Mouse (Mus musculus) small intestine, adult 2 months (tissue): ENCODE measurements around the gene Tnfrsf8.

Experiments
- CTCF ChIP-seq: fragments of 200-500 bp; IDR thresholded peaks from 2 replicates; pipeline ENCODE4 v1.5.1; 2012; ENCODE audit warnings: low read depth, mild to moderate bottlenecking, control low read depth, inconsistent platforms, low read length, moderate library complexity, mixed read lengths; ENCODE audit not compliant: insufficient replicate concordance, insufficient read length; ENCODE audit errors: extremely low read depth
- POLR2A ChIP-seq: fragments of 200-500 bp; IDR thresholded peaks from 2 replicates; pipeline ENCODE4 v1.6.1; 2012; ENCODE audit warnings: low read depth, mild to moderate bottlenecking, control low read depth, inconsistent platforms, low read length, moderate library complexity

DNA sequence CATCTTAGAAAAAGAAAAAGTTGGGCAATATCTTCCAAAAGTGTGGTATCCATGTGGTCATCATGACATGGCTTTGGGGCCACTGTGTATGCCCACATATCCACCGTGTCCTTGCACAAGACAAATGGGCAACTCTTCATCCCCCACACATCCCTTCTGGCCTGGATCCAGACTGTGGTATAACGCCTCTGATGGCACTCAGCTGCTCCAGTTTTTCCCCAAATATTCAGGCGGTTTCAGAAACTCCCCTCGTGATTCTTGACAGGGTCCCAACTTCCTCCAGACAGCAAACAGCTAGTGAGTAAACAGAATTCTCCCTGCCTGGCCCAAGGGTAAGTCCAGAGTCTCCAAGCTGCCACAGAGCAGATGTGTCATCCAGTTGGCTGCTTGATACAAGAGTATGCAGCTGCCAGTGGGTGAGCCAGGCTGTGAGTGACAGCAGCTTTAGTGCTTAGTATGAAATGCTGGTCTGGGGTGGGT lies 47.3 kb downstream of the Tnfrsf8 start:
- TF ChIP-seq CTCF (no peak), POLR2A (no peak)
